Mouse (Mus musculus) cerebellum, adult 9-10 months (tissue): Measurements from ENCODE around the gene Tuba1c.
A peak's percentile ranks its signal among the peaks of the same experiment; 100 is the strongest.
"Not testable (repeated sequence)": the region's sequence is repeated elsewhere in the genome, so short reads cannot be mapped to it uniquely, and the experiment has no call there.

ENCODE experiments used
- DNase-seq: peaks from one replicate; pipeline ENCODE4 v3.0.0; 2022

The Tuba1c gene

DNA sequence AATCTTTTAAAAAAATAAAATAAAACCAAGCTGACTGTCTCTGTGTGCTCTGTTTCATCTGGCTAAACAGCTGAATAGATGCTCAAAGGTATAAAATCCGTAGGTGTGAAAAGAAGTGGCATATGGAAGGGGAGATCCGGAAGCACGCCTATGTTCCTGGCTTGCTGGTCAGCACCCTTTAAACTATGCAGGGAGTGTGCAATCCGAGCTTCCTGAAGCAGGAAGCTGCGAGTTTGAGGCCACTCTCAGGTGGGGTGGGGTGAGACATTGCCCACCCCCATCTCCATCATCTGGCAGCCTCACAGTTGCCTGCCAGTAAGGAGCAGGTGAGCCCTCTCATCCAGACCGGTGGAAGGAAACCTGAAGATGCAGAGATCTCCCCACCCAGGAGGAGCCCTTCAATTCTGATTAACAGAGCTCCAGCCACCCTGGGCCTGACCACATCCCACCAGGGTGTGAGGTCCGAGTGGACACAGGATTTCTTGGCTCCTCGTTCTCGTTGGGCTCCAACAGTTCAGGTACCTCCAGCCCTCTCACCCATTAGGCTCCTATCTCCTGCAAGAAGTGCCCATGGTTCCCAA lies 44.4 kb downstream of the Tuba1c start, which contains the start of gene Troap:
TSS of gene Troap (plus strand) at position 557 of the 581 bp plus-strand sequence.
- DNase-seq = no peak

DNA sequence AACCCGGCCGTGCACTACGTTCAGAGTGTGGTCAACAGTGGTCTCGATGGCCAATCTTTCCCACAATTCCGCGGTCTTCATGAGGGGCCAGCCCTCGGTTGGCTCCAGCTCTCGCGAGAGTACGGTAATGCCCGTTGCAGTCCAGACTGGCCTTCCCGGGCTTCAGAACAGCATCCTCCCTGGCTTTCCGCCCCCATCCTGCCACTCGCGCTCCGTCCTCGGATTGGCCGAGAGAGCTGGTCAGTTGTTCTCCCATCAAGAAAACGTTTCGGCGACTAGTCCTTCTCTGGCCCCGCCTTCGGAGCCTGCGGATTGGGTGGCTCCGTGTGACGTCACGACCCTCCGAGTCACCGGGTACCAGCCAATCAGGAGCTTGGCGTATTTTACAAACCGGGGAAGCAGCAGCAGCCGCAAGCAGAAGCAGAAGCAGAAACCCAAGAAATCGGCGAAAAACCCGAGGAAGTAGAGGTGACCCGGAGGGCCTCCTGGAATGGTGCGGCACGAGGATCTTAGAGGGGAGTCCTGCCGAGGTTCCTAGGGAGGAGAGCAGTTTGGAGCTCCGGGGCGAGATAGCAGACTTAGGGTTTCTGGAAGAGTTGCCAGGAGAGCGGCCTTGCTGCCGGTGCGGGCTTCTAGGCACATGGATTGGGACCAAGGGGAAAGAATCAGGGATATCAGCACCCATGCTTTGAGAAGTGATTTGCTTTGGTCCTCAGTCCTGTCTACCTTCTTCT lies 45.1 kb downstream of the Tuba1c start:
- peak; percentile 99 for DNase-seq

DNA sequence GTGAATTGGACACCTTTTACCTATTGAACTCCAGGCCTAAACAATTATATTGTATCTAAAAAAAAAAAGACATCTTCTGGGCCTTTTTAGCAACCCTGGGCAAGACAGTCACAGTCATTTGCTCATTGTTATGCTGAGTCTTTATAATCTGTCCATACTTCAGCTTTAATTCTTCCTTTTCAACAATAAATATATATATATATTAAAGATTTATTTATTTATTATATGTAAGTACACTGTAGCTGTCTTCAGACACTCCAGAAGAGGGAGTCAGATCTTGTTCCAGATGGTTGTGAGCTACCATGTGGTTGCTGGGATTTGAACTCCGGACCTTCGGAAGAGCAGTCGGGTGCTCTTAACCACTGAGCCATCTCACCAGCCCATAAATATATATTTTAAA lies 46.3 kb downstream of the Tuba1c start:
- DNase-seq = not testable (repeated sequence)

DNA sequence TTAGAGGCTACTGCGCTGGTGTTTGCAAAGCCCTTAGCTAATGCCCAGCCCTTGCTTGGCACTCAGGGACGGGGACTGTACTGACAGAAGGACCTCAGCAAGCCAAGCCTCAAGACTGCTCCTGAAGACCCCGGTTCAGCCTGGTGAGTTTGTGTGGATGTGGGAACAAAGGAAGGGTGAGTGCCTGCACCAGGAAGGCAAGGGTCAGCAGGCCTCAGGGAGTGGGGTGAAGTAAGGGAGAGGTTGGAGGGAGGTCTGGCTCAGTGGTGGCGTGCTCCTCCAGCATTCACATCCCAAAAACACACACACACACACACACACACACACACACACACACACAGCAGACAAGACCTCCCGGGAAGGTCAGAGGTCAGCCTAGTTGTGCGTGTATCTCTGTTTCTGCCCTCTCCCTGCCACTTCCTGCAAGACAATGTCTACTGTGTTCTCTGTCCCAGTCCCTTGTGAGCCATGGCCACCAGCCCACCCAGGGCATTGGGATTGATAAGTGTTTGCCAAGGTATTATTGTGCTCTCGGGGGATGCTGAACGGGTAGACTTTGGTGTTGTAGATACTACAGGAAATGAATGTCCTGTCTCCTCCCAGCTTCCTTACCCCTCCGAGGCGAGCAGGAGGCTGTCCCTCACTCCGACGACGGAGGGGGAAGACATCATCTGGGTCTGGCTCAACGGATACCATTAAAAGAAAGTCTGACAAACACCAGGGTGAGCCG lies 48.7 kb downstream of the Tuba1c start:
- no peak for DNase-seq

DNA sequence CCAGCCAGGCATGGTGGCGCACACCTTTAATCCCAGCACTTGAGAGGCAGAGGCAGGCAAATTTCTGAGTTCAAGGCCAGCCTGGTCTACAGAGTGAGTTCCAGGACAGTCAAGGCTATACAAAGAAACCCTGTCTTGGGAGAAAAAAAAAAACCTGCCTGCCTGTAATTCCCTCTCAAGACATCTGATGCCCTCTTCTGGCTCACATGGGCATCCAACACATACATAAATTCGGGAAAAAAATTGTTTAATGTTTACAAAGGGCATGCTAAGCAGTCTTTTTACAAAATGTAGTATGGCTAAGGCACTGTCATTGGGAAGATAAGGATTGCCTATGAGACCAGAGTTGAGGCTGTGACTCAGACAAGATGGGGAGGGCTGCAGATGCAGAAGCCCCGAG lies 50.1 kb downstream of the Tuba1c start:
- no peak for DNase-seq

DNA sequence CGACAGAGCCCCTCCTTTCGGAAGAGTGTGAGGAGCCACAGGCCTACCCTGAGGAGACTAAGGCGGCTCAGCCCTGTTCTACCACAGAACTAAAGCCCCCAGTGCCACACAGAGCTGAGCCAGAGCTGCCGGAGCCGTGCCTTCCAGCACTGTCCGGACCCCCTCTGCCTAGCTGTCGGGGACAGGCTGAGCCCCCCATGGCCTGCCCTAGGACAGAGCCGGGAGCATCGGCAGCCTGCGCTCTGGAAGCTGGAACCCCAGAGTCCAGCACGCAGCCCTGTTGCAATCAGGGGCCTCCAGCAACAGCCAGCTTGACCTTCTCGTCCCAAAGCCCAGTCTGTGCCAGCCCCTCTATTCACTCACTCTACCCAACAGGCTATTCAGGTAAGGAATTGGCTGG lies 52.6 kb downstream of the Tuba1c start:
- DNase-seq = no peak

DNA sequence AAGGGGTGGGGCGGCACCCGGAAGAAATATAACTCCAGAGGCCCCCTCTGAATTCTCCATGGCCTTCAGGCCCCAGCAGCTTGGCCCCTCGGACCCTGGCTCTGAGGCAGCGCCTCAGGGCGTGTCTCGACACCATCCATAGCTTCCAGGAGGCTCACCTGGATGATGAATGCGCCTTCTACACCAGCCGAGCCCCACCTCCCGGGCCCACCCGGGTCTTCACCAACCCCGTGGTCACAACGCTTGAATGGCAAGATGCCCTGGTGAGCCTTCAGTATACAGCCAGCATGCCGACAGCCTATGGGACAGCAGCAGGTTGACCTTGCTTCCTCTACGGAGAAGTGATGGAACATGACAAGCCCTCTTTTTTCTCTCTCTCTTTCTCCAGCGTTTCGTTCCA lies 53.1 kb downstream of the Tuba1c start:
- DNase-seq = no peak

DNA sequence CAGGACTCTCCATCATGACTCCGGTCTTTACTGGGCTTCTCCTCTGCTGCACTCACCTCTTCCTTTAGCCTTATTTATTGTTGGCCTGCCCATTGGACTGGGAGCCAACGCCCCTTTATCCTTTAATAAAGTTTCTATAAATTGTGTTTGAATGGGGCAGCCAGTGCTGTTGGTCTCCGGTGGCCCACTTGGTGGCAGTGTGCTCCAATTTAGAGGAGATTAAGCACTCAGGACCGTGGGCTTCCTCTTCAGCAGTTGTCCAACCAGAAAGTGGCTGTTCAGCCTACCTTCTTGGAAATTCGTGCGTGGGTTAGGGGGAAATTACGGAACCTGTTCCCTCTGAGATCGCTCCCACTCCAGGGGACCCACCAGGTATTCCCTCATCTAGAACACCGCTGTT lies 53.6 kb downstream of the Tuba1c start:
- no peak for DNase-seq

DNA sequence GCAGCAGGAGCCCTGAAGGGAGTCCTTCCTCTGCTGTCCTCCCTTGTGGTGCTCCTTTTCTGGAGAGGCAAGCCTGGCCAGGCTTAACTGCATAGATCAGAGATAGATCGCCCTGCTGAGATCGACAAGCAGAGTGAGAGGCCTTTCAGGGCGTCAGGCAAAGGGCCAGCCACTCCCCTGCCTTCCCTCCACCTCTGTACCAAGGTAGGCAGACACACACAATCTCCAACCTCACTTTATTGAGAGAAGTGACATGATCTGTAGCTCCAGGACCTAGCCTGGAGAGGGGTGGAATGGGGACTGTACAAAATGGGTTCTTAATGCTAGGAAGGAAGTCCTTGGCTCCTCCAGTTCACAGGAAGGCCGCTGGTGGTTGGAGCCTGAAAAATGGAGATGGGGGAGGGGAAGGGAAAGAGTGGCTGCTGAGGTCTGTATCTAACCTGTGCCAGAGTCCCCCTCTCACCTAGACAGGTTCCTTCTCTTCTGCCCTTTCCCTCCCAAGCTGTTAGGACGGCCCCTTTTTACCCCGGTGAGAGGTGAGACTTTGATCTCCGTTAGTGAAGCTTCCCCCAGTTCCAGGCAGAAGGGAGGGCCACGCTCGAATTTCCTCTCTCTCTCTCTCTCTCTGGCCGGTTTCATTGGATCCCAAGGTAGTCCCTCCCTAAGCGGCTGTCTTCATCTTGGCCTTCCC lies 54.3 kb downstream of the Tuba1c start:
- DNase-seq = no peak

DNA sequence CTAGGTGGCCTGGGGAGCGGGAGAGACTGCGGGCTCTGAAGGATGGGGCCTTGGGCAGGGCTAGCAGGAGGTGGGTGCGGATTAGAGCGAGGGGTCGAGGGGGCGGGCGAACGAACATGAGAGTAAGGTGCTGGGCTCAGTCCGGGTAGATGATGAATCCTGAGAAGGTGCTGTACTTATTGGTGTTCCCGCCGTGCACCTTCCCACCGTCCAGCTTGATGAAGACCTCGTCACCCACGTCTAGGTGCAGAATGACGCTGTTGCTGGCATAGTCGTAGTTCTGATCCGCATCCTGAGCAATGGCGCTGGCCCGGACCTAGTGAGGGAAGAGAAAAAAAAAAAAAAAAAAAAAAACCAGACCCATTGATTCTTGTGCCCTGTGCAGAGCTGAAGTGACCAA lies 54.9 kb downstream of the Tuba1c start:
- no peak for DNase-seq

DNA sequence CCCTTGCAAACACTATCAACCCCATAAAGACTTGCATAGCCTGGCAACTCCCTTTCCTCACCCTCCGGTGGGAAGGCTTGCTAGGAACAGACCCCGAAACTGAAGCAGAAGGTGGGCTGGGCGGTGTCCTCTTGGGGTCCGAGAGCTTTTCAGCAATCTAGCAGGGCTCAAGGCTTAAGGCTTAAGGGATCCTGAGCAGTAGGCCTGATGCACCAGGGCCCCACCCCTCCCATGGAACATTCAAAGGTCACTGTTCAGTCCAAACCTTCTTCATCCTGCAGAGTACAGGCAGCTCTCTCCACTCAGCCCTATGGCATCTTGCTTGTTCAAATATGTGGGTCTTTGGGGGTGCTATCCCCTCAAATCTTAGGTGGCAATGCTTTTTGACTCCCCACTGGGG lies 56.3 kb downstream of the Tuba1c start:
- no peak for DNase-seq

DNA sequence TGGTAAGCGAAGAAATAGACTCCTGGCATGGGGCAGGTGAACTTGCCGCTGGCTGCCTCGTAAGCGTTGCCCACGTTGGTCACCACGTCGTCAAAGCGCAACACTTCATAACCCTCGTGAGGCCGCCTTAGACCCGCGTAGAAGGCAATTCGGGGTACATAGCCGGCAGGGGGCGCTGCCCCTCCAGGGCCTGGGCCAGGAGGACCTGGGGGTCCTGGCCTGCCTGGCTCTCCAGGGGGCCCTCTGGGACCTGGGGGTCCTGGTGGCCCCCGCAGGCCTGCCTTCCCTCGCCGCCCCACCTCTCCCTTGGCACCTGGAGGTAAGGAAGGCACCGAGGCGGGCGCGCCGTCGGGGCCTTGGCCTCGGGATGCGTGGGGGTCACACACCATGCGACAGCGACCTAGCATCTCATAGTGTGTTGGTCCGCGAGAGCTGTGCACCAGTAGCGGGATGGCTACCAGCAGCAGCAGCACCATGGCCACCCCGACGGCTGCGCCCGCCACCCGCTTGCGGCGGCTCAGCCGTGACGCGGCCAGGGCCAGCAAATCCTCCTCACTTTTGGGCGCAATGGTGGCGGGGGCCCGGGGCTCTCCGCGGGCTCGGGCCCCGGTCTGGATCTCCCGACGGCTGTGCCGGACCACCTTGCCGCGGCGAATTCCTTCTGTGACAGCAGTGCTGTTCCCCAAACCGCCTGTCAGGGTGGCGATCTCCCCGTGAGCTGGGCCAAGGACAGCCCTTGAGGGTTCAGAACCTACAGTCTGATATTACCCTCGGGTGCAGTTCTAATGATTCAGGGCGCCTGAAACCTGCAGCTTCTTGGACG lies 57.8 kb downstream of the Tuba1c start, which contains the start of gene C1ql4:
TSS of gene C1ql4 (minus strand) at position 565 of the 823 bp plus-strand sequence.
- DNase-seq = no peak
